Mouse (Mus musculus) thymus, postnatal 10 days (tissue): Measurements from ENCODE around the gene Dlg1.

Source experiments
- DNase-seq, 2 experiments: peaks; one replicate each; pipeline ENCODE4 v3.0.0; 2021; ENCODE audit warnings: low spot score in 2 of 2

Dlg1 gene

GRCm38 (mm10) chr16:31737081-31737480 is 73.8 kb downstream of the Dlg1 start:
- no peak for DNase-seq

GRCm38 (mm10) chr16:31737761-31738160 is 74.5 kb downstream of the Dlg1 start:
- DNase-seq = no peak

- no peak for DNase-seq
Observed at GRCm38 (mm10) chr16:31740271-31740670, 77.0 kb downstream of the Dlg1 start.

- no peak for DNase-seq
Observed at GRCm38 (mm10) chr16:31740704-31741103, 77.5 kb downstream of the Dlg1 start.

DNA sequence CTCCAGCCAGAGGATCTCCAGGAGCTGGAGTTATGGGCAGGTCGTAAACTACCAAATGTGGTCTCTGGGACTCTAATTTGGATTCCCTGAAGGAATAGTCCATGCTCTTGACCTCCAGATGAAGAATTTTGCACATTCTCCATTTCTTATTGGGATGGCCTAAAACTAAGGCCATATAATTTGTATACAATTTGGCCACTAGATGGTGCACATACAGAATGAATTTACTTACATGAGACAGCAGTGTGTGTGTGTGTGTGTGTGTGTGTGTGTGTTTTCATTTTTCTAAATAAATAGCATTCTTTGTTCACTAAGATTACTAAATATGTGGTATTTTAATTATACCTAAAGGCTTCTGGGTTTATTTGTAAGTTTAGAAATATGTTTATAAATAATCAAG is 87.3 kb downstream of the Dlg1 start:
- peak in 1 of 2 experiments; percentile 12 for DNase-seq

DNA sequence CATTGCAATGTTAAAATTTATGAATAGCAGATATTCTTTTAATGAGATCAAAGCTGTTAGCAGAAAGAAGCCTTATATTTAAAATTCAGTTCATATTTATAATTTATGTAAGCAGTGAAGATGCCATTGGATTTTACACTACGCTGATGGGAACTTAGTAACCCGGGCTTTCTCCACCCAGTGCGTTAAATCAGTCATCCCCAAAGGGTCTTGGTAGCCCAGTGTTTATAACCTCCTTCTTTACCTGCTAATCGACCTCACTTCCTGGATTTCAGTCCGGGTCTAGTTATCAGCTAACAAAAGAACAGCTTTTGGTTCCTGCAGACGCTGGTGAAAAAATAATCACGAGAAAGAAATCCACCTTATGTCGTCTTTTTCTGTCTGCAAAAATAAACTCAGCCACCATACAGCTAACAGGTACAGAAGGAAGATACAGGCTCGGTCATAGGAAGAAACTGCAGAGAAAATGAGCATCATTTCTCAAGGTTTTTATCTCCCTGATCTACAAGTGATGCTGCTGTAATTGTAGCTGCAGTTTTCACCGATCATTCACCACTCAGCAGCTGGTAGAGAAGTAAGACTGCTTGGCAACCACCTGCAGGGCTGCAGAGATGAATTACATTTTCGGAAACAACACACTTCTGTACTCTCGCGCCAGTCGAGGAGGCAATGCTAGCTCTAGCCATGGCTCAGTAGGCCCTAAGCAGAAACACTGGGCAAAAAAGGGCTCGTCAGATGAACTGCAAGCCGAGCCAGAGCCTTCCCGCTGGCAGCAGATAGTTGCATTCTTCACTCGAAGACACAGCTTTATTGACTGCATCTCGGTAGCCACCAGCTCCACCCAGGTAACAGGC is 91.2 kb downstream of the Dlg1 start:
- no peak for DNase-seq

GRCm38 (mm10) chr16:31755053-31755452 is 91.8 kb downstream of the Dlg1 start:
- no peak for DNase-seq

GRCm38 (mm10) chr16:31756436-31756835 is 93.2 kb downstream of the Dlg1 start:
- no peak for DNase-seq

- DNase-seq = no peak
Observed at GRCm38 (mm10) chr16:31757606-31758005, 94.4 kb downstream of the Dlg1 start.

GRCm38 (mm10) chr16:31759416-31759815 is 96.2 kb downstream of the Dlg1 start:
- no peak for DNase-seq

DNA sequence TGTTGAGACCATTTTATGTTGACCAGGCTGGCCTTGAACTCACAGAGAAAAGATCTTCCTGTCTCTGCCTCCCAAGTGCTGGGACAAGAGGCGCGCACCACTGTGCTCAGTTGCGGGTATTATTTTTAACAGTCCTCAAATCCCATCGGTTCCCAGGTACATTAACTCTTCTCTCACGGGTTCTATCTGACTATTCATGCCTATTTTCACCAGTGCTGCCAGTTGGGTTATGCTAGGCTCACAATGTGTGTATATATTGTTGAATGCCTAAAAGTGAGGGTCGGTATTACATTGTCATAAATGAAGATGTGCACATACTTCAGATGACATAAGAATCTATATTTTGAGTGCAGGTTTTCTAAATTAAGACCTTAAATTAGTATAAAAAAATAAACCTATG is 103.1 kb downstream of the Dlg1 start:
- no peak for DNase-seq

DNA sequence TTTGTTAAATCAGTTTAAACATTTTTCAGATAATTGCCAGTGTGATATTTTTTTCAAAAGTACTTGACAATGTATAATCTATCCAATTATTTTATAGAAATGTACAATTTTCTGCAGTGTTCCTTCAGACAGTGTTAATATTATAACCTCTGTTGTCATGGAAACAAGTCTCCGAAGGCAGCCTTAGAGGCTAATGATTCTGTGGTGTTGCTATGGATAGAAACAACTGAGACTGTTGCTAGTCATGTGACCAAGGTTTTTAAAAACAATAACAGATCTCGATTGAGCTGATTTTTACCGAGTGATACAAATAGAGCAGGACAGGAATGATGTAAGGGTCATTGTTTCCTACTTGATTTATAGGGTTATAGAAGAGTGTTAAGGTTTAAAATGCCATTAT is 103.5 kb downstream of the Dlg1 start:
- DNase-seq = no peak

GRCm38 (mm10) chr16:31775924-31776323 is 112.7 kb downstream of the Dlg1 start:
- no peak for DNase-seq

- DNase-seq = no peak
Observed at GRCm38 (mm10) chr16:31781015-31781414, 117.8 kb downstream of the Dlg1 start.

- no peak for DNase-seq
Observed at GRCm38 (mm10) chr16:31790056-31790455, 126.8 kb downstream of the Dlg1 start.

DNA sequence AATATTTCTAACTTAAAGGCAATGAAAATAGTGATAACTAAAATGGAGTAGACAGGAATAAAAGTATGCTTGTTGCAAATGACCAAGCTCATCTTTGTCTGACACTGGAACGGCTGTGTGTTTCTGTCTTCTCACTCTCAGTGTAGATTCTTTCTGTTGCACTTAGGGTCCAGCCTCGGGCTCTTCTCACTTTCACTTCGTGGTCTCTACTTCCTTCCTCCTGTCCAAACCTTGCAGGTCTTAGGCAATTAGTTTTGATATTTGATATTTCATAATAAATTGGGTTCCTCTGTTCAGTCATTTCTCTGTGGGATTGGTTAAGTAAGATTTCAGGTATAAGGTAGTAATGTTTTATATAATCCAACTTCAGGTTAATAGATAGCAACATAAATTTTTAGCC is 140.4 kb downstream of the Dlg1 start:
- no peak for DNase-seq

- no peak for DNase-seq
Observed at GRCm38 (mm10) chr16:31826049-31826448, 162.8 kb downstream of the Dlg1 start.

GRCm38 (mm10) chr16:31830726-31831125 is 167.5 kb downstream of the Dlg1 start:
- DNase-seq = no peak

DNA sequence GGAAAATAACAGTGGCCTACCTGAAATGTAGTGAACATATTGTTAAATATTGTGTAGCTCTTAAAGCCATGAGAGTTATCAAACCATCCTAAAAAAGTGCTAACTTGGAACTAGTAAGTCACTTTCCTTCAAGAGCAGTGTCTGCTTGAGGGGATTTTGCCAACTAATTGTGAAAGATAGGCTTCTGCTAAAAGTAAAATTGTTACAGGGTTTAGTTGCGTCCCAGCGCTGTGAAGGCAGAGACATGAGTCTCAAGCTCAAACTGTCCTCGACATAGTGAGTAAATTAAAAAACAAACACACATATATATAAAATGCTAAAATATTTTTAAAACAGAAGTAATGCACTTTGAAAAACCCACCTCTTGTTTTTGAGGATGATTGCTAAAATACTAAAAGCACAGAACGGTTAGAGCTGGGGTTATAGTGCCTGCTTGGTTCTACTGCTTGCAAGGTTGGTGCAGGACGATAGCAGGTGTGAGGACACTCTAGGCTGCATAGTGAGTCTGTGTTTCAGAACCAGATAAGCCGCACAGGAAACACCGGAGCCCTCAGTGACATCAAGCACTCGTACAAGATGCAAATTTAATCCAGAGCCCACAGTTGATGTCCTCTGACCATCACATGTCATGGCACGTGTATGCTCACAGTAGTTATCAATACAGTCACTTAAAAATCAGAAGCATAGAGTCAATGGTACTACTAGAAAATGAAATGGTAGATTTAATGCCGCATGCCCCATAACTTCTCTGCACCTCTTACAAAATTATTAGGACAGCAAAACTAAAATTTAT is 169.6 kb downstream of the Dlg1 start:
- DNase-seq = no peak

GRCm38 (mm10) chr16:31834011-31834584 is 170.9 kb downstream of the Dlg1 start:
- DNase-seq = no peak

DNA sequence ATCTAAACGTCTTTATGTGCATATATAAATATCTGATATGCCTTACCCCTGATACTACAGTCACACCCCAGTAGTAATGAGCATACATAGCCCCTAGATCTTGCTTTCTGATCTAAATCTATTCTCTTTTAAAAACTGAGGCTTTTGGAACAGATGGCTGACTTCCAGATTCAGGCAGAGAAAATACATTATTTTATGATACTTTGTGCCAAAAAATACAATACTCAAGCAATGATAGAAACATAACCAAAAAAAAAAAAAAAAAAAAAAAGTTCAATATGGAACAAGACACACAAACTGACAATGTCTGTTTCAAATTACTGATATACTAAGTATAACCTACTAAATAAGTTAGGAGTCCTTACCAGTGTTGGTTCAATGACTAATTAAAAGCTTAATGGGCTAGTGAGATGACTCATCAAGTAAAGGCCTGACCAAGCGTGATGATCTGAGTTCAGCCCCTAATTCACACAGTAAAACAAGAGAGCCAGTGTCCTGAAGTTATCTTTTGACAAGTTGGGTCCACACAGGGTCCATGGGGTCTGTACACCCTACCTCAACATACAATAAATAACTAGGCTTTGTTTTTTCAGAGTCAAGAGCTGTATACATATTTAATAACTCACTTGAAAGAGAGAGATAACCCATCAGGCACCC is 171.5 kb downstream of the Dlg1 start:
- no peak for DNase-seq

GRCm38 (mm10) chr16:31837362-31837761 is 174.1 kb downstream of the Dlg1 start:
- DNase-seq = no peak
